Mouse (Mus musculus) embryonic stem cell, embryonic (primary cell): ENCODE results near the gene Mlh3.

Experiments
- CTCF ChIA-PET, 4 experiments: fragments of 300-600 bp in 2 of 4; fragments of 350-600 bp in 2 of 4; sonication (Branson Sonifier 250); formaldehyde crosslinking; loops; one replicate each; lab custom pipeline; 2022; ENCODE audit warnings: inconsistent platforms in 2 of 4; lab: Charles Lee
- POLR2A ChIA-PET, 4 experiments: fragments of 300-600 bp in 2 of 4; fragments of 350-600 bp in 2 of 4; sonication (Branson Sonifier 250); formaldehyde crosslinking; loops; one replicate each; lab custom pipeline; 2022; ENCODE audit warnings: antibody characterized with exemption in 4 of 4, inconsistent platforms in 1 of 4; lab: Charles Lee

Gene Mlh3

GRCm38 (mm10) chr12:85219905-85220290, 50.5 kb downstream of the Mlh3 start:
- ChIA-PET POLR2A (interaction anchor here in 3 of 4 experiments (0.8 to 2.4 kb wide), 27 partner anchors 10 to 125 kb away, joined by 3 to 24 read pairs (median 5); partner anchors contain the start of genes Mlh3 (in 2 of the 3), Rps6kl1 (in 2 of the 3), Acyp1 (in 1 of the 3) and Zc2hc1c (in 1 of the 3)), CTCF (interaction anchor here in 1 of 4 experiments (1.5 to 1.8 kb wide), 2 partner anchors 68 to 86 kb away, joined by 5 read pairs; partner anchors contain the start of genes Acyp1 and Zc2hc1c)

DNA sequence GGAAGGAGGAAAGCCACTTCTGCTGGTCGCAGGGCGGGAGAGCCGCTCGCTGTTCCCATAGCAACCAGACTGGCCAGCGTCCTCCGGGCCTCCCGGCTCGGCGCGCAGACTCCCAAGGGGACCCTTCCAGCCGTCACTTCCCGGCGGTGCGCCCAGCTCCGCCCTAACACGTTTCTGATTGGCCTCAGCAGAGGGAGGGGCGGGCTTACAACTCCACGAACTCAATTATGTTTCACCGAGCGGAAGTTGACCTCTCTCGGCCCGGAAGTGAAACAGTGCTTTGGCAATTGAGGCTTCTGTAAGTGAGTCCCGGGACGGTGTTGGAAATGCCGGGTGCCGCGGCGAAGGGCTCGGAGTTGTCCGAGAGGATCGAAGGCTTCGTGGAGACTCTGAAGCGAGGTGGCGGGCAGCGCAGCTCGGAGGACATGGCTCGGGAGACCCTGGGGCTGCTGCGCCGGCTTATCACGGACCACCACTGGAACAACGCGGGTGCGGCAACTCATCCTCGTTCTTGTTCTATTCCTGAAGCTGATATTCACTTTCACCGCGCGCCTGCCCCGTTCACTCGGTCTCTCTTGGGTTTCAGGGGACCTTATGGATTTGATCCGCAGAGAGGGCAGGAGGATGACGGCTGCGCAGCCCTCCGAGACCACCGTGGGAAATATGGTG, 51.0 kb downstream of the Mlh3 start, which contains the start of gene Eif2b2:
Gene Eif2b2, plus strand, starts transcription at position 246 of the 669 bp plus-strand sequence.
- ChIA-PET POLR2A (interaction anchor here in 3 of 4 experiments (0.6 to 2.4 kb wide), 45 partner anchors 9 to 447 kb away, joined by 3 to 24 read pairs (median 4); partner anchors contain the start of genes Rps6kl1 (in 3 of the 3), Acyp1 (in 2 of the 3), Mlh3 (in 2 of the 3) and Zc2hc1c (in 2 of the 3)), CTCF (interaction anchor here in 3 of 4 experiments (0.6 to 1.8 kb wide), 7 partner anchors 18 to 86 kb away, joined by 3 to 6 read pairs (median 5); partner anchors contain the start of genes Acyp1 (in 1 of the 3) and Zc2hc1c (in 1 of the 3))

GRCm38 (mm10) chr12:85217733-85218310, 52.6 kb downstream of the Mlh3 start:
- ChIA-PET POLR2A (interaction anchor here (0.6 to 2.4 kb wide), 14 partner anchors 9 to 858 kb away, joined by 3 to 24 read pairs (median 5); partner anchors contain the start of genes Acyp1 (in 1 of the 4), Mlh3 (in 1 of the 4) and Zc2hc1c (in 1 of the 4)), CTCF (interaction anchor here in 3 of 4 experiments (0.5 to 1.8 kb wide), 3 partner anchors 69 to 163 kb away, joined by 5 to 6 read pairs (median 6); no protein-coding TSS in a partner anchor)

DNA sequence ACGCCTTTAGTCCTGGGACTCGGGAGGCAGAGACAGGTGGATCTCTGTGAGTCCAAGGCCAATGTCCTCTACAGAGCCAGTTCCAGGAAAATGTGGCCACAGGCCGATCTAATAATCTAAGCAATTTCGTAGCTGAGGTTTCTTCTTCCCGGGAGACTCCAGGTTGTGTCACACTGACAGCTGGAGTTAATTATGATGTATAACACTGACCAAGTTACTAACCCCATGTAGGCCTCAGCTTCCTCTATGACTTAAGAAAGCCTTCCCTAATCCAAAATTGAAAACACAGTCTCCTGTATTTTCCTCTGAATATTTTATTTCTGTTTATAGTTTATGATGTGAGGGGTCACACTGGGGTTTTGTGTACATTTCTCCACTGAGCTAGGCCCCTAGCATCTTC, 55.4 kb downstream of the Mlh3 start:
- ChIA-PET POLR2A (no interaction called here), CTCF (interaction anchor here in 2 of 4 experiments (0.6 to 1.2 kb wide), 2 partner anchors 72 to 73 kb away, joined by 3 read pairs; partner anchors contain the start of genes Acyp1 (in 1 of the 2) and Zc2hc1c (in 1 of the 2))

GRCm38 (mm10) chr12:85208687-85209199, 61.7 kb downstream of the Mlh3 start:
- POLR2A ChIA-PET: interaction anchor here in 2 of 4 experiments (0.6 to 1.9 kb wide), 9 partner anchors 10 to 412 kb away, joined by 3 to 11 read pairs (median 4); partner anchors contain the start of genes Acyp1 (in 2 of the 2), Eif2b2 (in 2 of the 2) and Zc2hc1c (in 2 of the 2)
- CTCF ChIA-PET: interaction anchor here in 2 of 4 experiments (0.6 to 1.9 kb wide), 3 partner anchors 26 to 96 kb away, joined by 3 to 12 read pairs (median 5); no protein-coding TSS in a partner anchor

DNA sequence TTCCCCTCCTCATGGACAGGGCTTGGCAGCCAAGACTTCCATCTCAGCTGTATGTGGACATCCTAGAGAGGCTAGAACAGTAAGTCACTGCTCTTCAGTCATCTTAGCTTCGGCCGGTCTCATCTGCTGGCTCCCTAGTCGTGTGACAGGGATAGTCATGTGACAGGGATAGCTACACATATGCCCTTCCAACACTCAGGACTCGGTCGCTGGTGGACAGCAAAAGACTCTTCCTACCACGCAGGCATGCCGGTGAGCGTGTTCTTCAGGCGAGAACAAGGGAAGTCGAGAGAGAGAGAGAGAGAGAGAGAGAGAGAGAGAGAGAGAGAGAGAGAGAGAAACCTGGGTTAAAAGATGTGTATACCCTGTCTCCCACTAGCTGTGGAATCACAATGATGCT, 65.0 kb downstream of the Mlh3 start:
- CTCF ChIA-PET: interaction anchor here in 2 of 4 experiments (0.6 to 1.4 kb wide), 2 partner anchors 14 to 113 kb away, joined by 5 to 15 read pairs; no protein-coding TSS in a partner anchor
- POLR2A ChIA-PET: interaction anchor here (0.6 to 1.0 kb wide), 4 partner anchors 12 to 1017 kb away, joined by 3 to 7 read pairs (median 4); no protein-coding TSS in a partner anchor

- CTCF ChIA-PET: interaction anchor here in 2 of 4 experiments (0.6 to 1.4 kb wide), 2 partner anchors 9 to 112 kb away, joined by 5 to 6 read pairs; no protein-coding TSS in a partner anchor
- POLR2A ChIA-PET: no interaction called here
Observed at GRCm38 (mm10) chr12:85204105-85204504, 66.3 kb downstream of the Mlh3 start.

GRCm38 (mm10) chr12:85203699-85204098, 66.7 kb downstream of the Mlh3 start:
- POLR2A ChIA-PET: no interaction called here
- CTCF ChIA-PET: no interaction called here

DNA sequence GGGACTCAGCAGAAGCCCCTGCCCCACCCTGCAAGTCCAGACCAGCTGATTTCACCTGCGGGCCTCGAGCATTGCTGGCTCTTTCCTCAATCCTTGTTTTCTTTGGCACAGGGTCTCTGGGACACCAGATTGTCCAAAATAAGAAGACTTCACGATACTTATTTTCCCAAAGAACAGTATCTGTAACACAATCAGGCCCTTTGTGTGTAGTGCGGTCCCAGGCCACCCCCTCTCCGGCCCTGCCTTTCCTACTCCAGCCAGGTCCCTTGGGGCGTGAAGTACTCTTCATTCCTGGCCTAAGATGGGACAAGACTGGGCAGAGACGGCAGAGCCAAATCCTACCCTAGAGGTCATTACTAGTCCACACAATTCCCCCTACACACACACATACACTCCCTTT, 68.2 kb downstream of the Mlh3 start:
- ChIA-PET CTCF (interaction anchor here in 2 of 4 experiments (0.6 to 0.9 kb wide), 2 partner anchors 8 to 290 kb away, joined by 3 to 4 read pairs; no protein-coding TSS in a partner anchor), POLR2A (interaction anchor here in 2 of 4 experiments (1.3 to 2.1 kb wide), 3 partner anchors 17 to 271 kb away, joined by 3 to 7 read pairs (median 3); partner anchors contain the start of gene Pgf (in 1 of the 2))

DNA sequence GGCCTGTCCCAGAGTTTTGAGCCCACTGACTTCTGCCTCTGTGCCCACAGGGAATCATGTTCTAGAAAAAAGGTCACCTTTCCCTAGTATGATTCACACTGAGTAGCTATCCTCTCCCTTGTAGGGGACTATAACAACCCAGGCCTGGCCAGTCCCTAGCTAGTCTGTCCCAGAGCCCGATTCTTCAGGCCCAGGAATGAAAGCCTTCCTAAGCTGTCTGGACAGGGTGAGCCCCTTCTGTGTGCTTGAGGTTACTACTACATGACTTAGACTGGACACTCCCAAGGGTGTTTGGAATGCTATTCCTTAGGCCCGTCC, 68.6 kb downstream of the Mlh3 start:
- ChIA-PET CTCF (interaction anchor here in 2 of 4 experiments (0.6 to 0.9 kb wide), 3 partner anchors 8 to 346 kb away, joined by 3 to 4 read pairs (median 3); no protein-coding TSS in a partner anchor), POLR2A (interaction anchor here in 2 of 4 experiments (1.0 to 2.1 kb wide), 6 partner anchors 11 to 271 kb away, joined by 3 to 7 read pairs (median 3); partner anchors contain the start of genes Eif2b2 (in 1 of the 2), Pgf (in 1 of the 2) and Rps6kl1 (in 1 of the 2))

DNA sequence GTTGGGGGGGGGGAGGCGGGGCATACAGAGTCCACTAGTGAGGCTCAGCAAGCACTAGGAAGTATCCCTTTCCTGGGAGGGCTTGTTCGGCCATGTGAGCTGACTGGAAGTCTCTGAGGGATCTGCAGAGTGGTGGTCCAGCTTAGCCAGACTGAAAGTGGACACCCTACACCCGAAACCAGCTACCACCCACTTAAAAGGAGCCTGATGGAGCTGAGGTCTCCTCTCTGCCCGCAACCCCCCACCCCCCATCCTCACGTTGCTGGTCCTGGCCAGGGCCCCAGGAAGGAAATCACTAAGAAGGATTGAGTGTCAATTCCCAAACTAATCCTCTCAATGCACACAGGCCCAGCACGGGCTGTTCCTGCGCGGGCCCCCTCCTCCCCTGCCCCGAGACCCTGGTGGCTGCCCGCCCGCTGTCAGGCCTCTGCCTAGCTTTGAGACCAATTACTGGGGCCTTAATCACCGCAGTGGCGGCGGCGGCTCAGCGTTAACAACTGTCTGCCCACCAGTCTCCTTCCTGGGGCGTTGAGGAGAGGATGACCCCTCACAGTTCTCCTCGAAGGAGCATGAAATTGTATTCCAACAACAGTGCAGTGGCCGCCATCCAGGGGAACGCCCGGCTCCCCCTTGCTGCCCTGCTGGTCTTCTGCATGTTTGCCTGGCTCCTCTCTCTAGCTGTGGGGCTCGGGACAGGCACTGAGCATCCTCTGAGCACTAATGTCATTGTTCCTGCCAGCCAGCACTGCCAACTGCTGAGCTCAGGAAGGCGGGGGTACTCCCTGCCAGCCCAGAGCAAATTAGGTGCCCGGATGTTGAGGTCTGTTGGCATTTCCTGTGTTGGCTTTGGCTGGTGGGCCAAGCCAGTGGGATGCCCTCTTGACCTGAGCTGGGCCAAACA, 69.2 kb downstream of the Mlh3 start:
- ChIA-PET POLR2A (interaction anchor here in 3 of 4 experiments (0.7 to 2.1 kb wide), 8 partner anchors 9 to 272 kb away, joined by 3 to 7 read pairs (median 3); partner anchors contain the start of genes Eif2b2 (in 1 of the 3), Pgf (in 1 of the 3) and Rps6kl1 (in 1 of the 3)), CTCF (interaction anchor here in 3 of 4 experiments (0.6 to 1.0 kb wide), 5 partner anchors 18 to 346 kb away, joined by 3 read pairs; partner anchors contain the start of gene Eif2b2 (in 1 of the 3))

DNA sequence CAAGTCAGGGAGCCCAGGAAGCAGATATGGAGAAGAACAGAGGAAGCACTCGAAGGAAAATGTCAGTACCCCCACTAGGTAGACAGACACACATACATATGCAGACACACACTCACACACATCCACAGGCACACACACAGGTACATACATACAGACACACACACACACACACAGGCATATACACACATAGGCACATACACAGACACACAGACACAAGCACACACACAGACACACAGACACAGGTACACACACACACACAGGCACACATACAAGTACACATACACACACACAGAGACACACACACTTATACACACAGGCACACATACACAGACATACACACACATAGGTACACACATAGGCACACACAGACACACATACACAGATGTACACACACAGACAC, 70.4 kb downstream of the Mlh3 start:
- ChIA-PET POLR2A (interaction anchor here in 1 of 4 experiments (1.1 kb wide), 1 partner anchor 10 kb away, joined by 3 read pairs; no protein-coding TSS in a partner anchor), CTCF (no interaction called here)

DNA sequence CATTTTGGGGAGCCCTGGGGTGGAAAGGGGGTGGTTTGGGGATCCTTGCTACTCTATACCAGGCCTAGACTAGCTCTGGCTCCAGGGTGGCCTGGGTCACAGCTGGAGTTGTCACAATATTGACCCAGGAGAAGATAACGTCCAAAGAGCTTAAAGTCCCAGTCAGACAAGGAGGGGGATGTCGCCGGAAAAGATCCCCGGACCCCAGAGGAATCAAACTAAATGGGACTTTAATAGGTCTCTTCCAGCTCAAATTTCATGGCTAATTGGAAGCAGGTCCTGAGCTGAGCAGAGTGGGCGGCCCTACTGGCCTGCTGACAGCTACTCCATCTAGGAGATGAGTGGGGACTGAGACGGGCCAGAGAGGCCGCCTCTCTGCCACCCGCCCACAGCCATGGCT, 72.5 kb downstream of the Mlh3 start:
- CTCF ChIA-PET: interaction anchor here in 3 of 4 experiments (0.6 to 1.1 kb wide), 3 partner anchors 29 to 107 kb away, joined by 3 read pairs; no protein-coding TSS in a partner anchor
- POLR2A ChIA-PET: interaction anchor here in 3 of 4 experiments (0.8 to 1.4 kb wide), 10 partner anchors 10 to 424 kb away, joined by 3 to 4 read pairs (median 3); partner anchors contain the start of genes Eif2b2 (in 1 of the 3) and Rps6kl1 (in 1 of the 3)

- ChIA-PET CTCF (interaction anchor here in 2 of 4 experiments (0.6 to 1.1 kb wide), 3 partner anchors 25 to 108 kb away, joined by 3 read pairs; no protein-coding TSS in a partner anchor), POLR2A (interaction anchor here in 3 of 4 experiments (0.8 to 1.4 kb wide), 10 partner anchors 11 to 425 kb away, joined by 3 to 4 read pairs (median 3); partner anchors contain the start of genes Eif2b2 (in 1 of the 3) and Rps6kl1 (in 1 of the 3))
Observed at GRCm38 (mm10) chr12:85197371-85197770, 73.0 kb downstream of the Mlh3 start.

DNA sequence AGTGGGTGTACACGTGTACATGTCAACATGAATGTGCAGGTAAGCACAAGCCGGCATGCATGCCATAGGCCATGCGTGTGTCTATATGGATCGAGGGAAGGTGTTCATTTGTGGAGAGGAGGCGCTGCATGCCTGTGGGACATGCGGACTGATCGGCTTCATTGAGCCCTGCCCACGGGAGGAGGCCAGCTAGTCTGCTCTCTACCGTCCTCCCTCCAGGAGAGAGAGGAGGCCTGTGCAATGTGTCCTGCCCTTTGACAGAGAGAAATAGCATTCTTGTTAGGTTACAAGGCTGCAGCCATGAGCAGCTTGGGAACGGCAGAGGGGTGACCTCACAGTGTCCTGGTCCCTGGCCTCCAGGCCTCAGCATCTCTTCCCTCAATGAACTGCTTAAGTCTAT, 74.2 kb downstream of the Mlh3 start:
- ChIA-PET POLR2A (interaction anchor here in 2 of 4 experiments (0.6 to 1.6 kb wide), 2 partner anchors 13 to 956 kb away, joined by 3 to 5 read pairs; no protein-coding TSS in a partner anchor), CTCF (no interaction called here)

DNA sequence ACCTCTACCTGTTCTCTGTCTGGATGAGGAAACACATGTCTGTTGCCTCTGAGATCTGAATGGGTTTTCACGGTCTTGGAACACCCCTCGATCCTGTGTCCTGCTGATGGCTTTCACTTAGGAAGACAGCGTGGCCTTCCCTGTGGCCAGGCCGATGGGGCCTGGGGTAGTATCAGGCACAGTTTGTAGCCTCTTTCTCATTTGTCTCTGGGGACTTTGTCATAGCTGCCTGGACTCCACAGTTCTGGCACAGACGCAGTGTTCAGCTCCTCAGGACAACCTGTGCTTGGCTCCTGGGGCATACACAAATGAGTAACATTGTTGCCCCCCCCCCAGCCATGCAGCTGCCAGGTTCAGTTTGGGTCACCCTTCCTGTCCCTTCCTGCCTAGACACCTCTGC, 75.3 kb downstream of the Mlh3 start:
- POLR2A ChIA-PET: interaction anchor here in 3 of 4 experiments (0.6 to 1.6 kb wide), 4 partner anchors 14 to 454 kb away, joined by 3 to 5 read pairs (median 4); no protein-coding TSS in a partner anchor
- CTCF ChIA-PET: interaction anchor here in 1 of 4 experiments (0.6 kb wide), 1 partner anchor 9 kb away, joined by 6 read pairs; no protein-coding TSS in a partner anchor
